Mouse (Mus musculus): ENCODE measurements around the gene Cep78.

GRCm38 (mm10) chr19:15941399-15941798 lies 43.4 kb downstream of the Cep78 start:
- TF ChIP-seq POLR2A (IDR thresholded peaks at IDR 0.05; ENCODE audit: borderline replicate concordance, extremely low read depth, insufficient read depth, insufficient read length, poor library complexity, severe bottlenecking) (no peak), CTCF (IDR thresholded peaks at IDR 0.05; ENCODE audit: borderline replicate concordance, extremely low read depth, insufficient read depth, insufficient read length) (no peak)

Measured in brain, embryonic 14.5 days (tissue).